8 mouse cellular contexts compared by ENCODE assay signal in genomic region chr9:56995198-56996027, GRCm38 (mm10). TPM values are rescaled to one million over a fixed set of nuclear protein-coding genes. Genes with fewer than 3 reads are reported as not detected.
DNase-seq lines count a peak whose midpoint lies in the region; ATAC-seq and TF ChIP-seq lines count a peak whose summit lies in the region.

No protein-coding gene starts in this region.

- no peak for TF ChIP-seq CTCF in embryonic fibroblast, embryonic 13.5 days (IDR thresholded peaks at IDR 0.05; ENCODE audit: borderline replicate concordance, insufficient read depth, low read length)
- no peak for TF ChIP-seq CTCF in liver, postnatal 0 days (IDR thresholded peaks at IDR 0.05; ENCODE audit: low read depth)

- H3K36me3 ChIP-seq in heart, embryonic 12.5 days: no peaks in the 10 kb centered on the region
- 0 out of 2 replicates have a peak, but pooled peaks cover 4% of the 10 kb centered on the region for H3K36me3 ChIP-seq in kidney, embryonic 16.5 days (ENCODE audit: insufficient read depth, low read length)
- no peaks in the 10 kb centered on the region for H3K36me3 ChIP-seq in liver, postnatal 0 days (replicated peaks; ENCODE audit: insufficient read depth, low read length)
- no peaks in the 10 kb centered on the region for H3K36me3 ChIP-seq in neural tube, embryonic 14.5 days (ENCODE audit: control insufficient read depth, insufficient read depth, low read length)

- TF ChIP-seq EP300 in liver, postnatal 0 days (IDR thresholded peaks at IDR 0.05; ENCODE audit: low read depth): no peak

- ATAC-seq in heart, embryonic 12.5 days (ENCODE audit: insufficient number of reproducible peaks, low FRiP score): peak; percentile 79
- ATAC-seq in kidney, embryonic 16.5 days (ENCODE audit: low FRiP score, low TSS enrichment): peak; percentile 84
- peak; percentile 72 for ATAC-seq in liver, postnatal 0 days
- peak; percentile 65 for ATAC-seq in neural tube, embryonic 14.5 days (ENCODE audit: low read depth)

- no peaks in the 10 kb centered on the region for H3K9me3 ChIP-seq in heart, embryonic 12.5 days (replicated peaks)
- no peaks in the 10 kb centered on the region for H3K9me3 ChIP-seq in kidney, embryonic 16.5 days (ENCODE audit: low read length)
- H3K9me3 ChIP-seq in liver, postnatal 0 days (ENCODE audit: low read length): no peaks in the 10 kb centered on the region
- no peaks in the 10 kb centered on the region for H3K9me3 ChIP-seq in neural tube, embryonic 14.5 days (ENCODE audit: control insufficient read depth, low read length)

- DNase-seq in CD8-positive naive resting alpha-beta T cell, adult 2 months (ENCODE audit: low read depth in 2 of 2, low spot score in 2 of 2): peak; percentile 33 to 42
- peak; percentile 67 for DNase-seq in brain, adult 2 months (ENCODE audit: low read depth, low spot score)
- DNase-seq in liver, postnatal 0 days: peak; percentile 72
- DNase-seq in thymus, postnatal 0 days (ENCODE audit: low spot score): peak; percentile 50

- H3K4me1 ChIP-seq in embryonic fibroblast, embryonic 13.5 days (ENCODE audit: control insufficient read depth, insufficient read depth, low read length): 0 out of 2 replicates have a peak, but pooled peaks cover 4% of the 10 kb centered on the region
- H3K4me1 ChIP-seq in heart, embryonic 12.5 days (replicated peaks): peaks cover 15% of the 10 kb centered on the region
- H3K4me1 ChIP-seq in kidney, embryonic 16.5 days (ENCODE audit: insufficient read depth, low read length): peaks cover 9% of the 10 kb centered on the region
- peaks cover 9% of the 10 kb centered on the region for H3K4me1 ChIP-seq in liver, postnatal 0 days (ENCODE audit: insufficient read depth)
- H3K4me1 ChIP-seq in neural tube, embryonic 14.5 days (ENCODE audit: control insufficient read depth, insufficient read depth, low read length): peaks cover 4% of the 10 kb centered on the region; the same call in 1 of the 2 replicates

- TF ChIP-seq POLR2A in embryonic fibroblast, embryonic 13.5 days (IDR thresholded peaks at IDR 0.05; ENCODE audit: low read depth, low read length): no peak

- H3K27ac ChIP-seq in embryonic fibroblast, embryonic 13.5 days (ENCODE audit: insufficient read depth, low read length): peak overlapping the region; percentile 92
- peak overlapping the region; percentile 98 for H3K27ac ChIP-seq in heart, embryonic 12.5 days (ENCODE audit: poor library complexity, severe bottlenecking)
- peak overlapping the region; percentile 97 for H3K27ac ChIP-seq in kidney, embryonic 16.5 days (ENCODE audit: low read length)
- H3K27ac ChIP-seq in liver, postnatal 0 days (ENCODE audit: low read depth): peak overlapping the region; percentile 97
- peak overlapping the region; percentile 93 for H3K27ac ChIP-seq in neural tube, embryonic 14.5 days (ENCODE audit: low read depth, low read length)

- WGBS in heart, embryonic 12.5 days: under 1% methylated on average over 68 of the region's 80 CpGs
- 0% methylated on average over 79 of the region's 80 CpGs for whole genome bisulfite sequencing in kidney, embryonic 16.5 days
- under 1% methylated on average over 63 of the region's 80 CpGs for WGBS in liver, postnatal 0 days (ENCODE audit: insufficient replicate concordance)
- under 1% methylated on average over 70 of the region's 80 CpGs for WGBS in neural tube, embryonic 14.5 days

- H3K4me3 ChIP-seq in embryonic fibroblast, embryonic 13.5 days (ENCODE audit: insufficient read depth, low read length): peak overlapping the region; percentile 94
- H3K4me3 ChIP-seq in heart, embryonic 12.5 days: peak overlapping the region; percentile 97
- H3K4me3 ChIP-seq in kidney, embryonic 16.5 days (ENCODE audit: low read length): peak overlapping the region; percentile 76
- H3K4me3 ChIP-seq in liver, postnatal 0 days (ENCODE audit: low read depth, low read length): peak overlapping the region; percentile 86
- peak overlapping the region; percentile 89 for H3K4me3 ChIP-seq in neural tube, embryonic 14.5 days (ENCODE audit: low read depth, low read length)

- peak overlapping the region; percentile 80 for H3K4me2 ChIP-seq in heart, embryonic 12.5 days
- H3K4me2 ChIP-seq in kidney, embryonic 16.5 days (replicated peaks; ENCODE audit: low read depth, low read length): peak overlapping the region; percentile 84
- peak overlapping the region; percentile 90 for H3K4me2 ChIP-seq in liver, postnatal 0 days (ENCODE audit: low read depth, low read length)
- peak overlapping the region; percentile 48 for H3K4me2 ChIP-seq in neural tube, embryonic 14.5 days (ENCODE audit: low read depth, low read length)

- H3K9ac ChIP-seq in heart, embryonic 12.5 days: peak overlapping the region; percentile 98
- peak overlapping the region; percentile 98 for H3K9ac ChIP-seq in kidney, embryonic 16.5 days (replicated peaks; ENCODE audit: low read length)
- peak overlapping the region; percentile 93 for H3K9ac ChIP-seq in liver, postnatal 0 days (replicated peaks)
- H3K9ac ChIP-seq in neural tube, embryonic 14.5 days (replicated peaks; ENCODE audit: low read depth, low read length): peak overlapping the region; percentile 97

- H3K27me3 ChIP-seq in heart, embryonic 12.5 days (replicated peaks): no peaks in the 10 kb centered on the region
- no peaks in the 10 kb centered on the region for H3K27me3 ChIP-seq in kidney, embryonic 16.5 days (ENCODE audit: insufficient read depth, low read length)
- H3K27me3 ChIP-seq in liver, postnatal 0 days (ENCODE audit: insufficient read depth, low read length): no peaks in the 10 kb centered on the region
- no peaks in the 10 kb centered on the region; the same call in 1 of the 2 replicates for H3K27me3 ChIP-seq in neural tube, embryonic 14.5 days (ENCODE audit: control insufficient read depth, insufficient read depth, low read length)

RNA-seq across cellular contexts. Expression of gene Ptpn9, which starts 0.7 kb away (rescaled TPM):
- 74.5 and 79.8 TPM in 2 replicates for polyA plus RNA-seq in embryonic fibroblast, embryonic 13.5 days (2011; ENCODE audit: insufficient read length, low read depth, missing spikeins)
- polyA plus RNA-seq in heart, embryonic 12.5 days (2016; fragmentation: Nextera tagmentation; extraction: Ambion mirVana): 22.4 and 22.9 TPM in 2 replicates
- 23.6 TPM in 2 replicates for polyA plus RNA-seq in kidney, embryonic 16.5 days (2015; fragmentation: Nextera tagmentation; extraction: Ambion mirVana)
- polyA plus RNA-seq in liver, postnatal 0 days (2015; fragmentation: Nextera tagmentation; extraction: Ambion mirVana): 4.9 and 5.0 TPM in 2 replicates
- 31.3 and 36.5 TPM in 2 replicates for polyA plus RNA-seq in neural tube, embryonic 14.5 days (2014; fragmentation: Nextera tagmentation; extraction: Ambion mirVana)
- 9.3 and 10.6 TPM in 2 replicates for polyA plus RNA-seq in thymus, postnatal 0 days (2015; fragmentation: Nextera tagmentation; extraction: Ambion mirVana)

RNA-seq across cellular contexts. Expression of gene Snupn, which starts 44.7 kb away (rescaled TPM):
- 14.1 and 14.5 TPM in 2 replicates for polyA plus RNA-seq in embryonic fibroblast, embryonic 13.5 days (2011; ENCODE audit: insufficient read length, low read depth, missing spikeins)
- polyA plus RNA-seq in heart, embryonic 12.5 days (2016; fragmentation: Nextera tagmentation; extraction: Ambion mirVana): 16.7 and 17.4 TPM in 2 replicates
- polyA plus RNA-seq in kidney, embryonic 16.5 days (2015; fragmentation: Nextera tagmentation; extraction: Ambion mirVana): 27.2 and 29.4 TPM in 2 replicates
- polyA plus RNA-seq in liver, postnatal 0 days (2015; fragmentation: Nextera tagmentation; extraction: Ambion mirVana): 7.7 and 8.2 TPM in 2 replicates
- polyA plus RNA-seq in neural tube, embryonic 14.5 days (2014; fragmentation: Nextera tagmentation; extraction: Ambion mirVana): 25.5 and 25.9 TPM in 2 replicates
- polyA plus RNA-seq in thymus, postnatal 0 days (2015; fragmentation: Nextera tagmentation; extraction: Ambion mirVana): 20.9 and 23.6 TPM in 2 replicates

RNA-seq across cellular contexts. Expression of gene Imp3, which starts 58.1 kb away (rescaled TPM):
- polyA plus RNA-seq in embryonic fibroblast, embryonic 13.5 days (2011; ENCODE audit: insufficient read length, low read depth, missing spikeins): 92.7 and 107 TPM in 2 replicates
- polyA plus RNA-seq in heart, embryonic 12.5 days (2016; fragmentation: Nextera tagmentation; extraction: Ambion mirVana): 58.2 and 65.0 TPM in 2 replicates
- polyA plus RNA-seq in kidney, embryonic 16.5 days (2015; fragmentation: Nextera tagmentation; extraction: Ambion mirVana): 89.7 and 92.6 TPM in 2 replicates
- polyA plus RNA-seq in liver, postnatal 0 days (2015; fragmentation: Nextera tagmentation; extraction: Ambion mirVana): 57.6 and 57.8 TPM in 2 replicates
- 71.3 and 74.1 TPM in 2 replicates for polyA plus RNA-seq in neural tube, embryonic 14.5 days (2014; fragmentation: Nextera tagmentation; extraction: Ambion mirVana)
- 154 and 160 TPM in 2 replicates for polyA plus RNA-seq in thymus, postnatal 0 days (2015; fragmentation: Nextera tagmentation; extraction: Ambion mirVana)

Comparison
In these comparisons a context has a peak if more than half of its experiments do, and no peak if none do; other contexts are left out.
1. Peak in every context shown above with its lines: DNase-seq, ATAC-seq, H3K4me3 ChIP-seq and H3K27ac ChIP-seq.